Mouse (Mus musculus) ES-E14 (cell line): ENCODE results near the gene Dnttip1. TPM values are rescaled to one million over a fixed set of nuclear protein-coding genes. Genes with fewer than 3 reads are reported as not detected.

Experiments
- DNase-seq: peaks from one replicate; pipeline ENCODE4 v3.0.0-alpha.2; 2013; ENCODE audit warnings: low read depth, low spot score
- H3K27ac ChIP-seq: 2 replicates; pipeline ENCODE4 v1.5.1; 2012; ENCODE audit warnings: low read depth, mild to moderate bottlenecking, low read length, moderate library complexity, mixed read lengths; ENCODE audit not compliant: poor library complexity, insufficient read depth, severe bottlenecking
- H3K36me3 ChIP-seq: 2 replicates; pipeline ENCODE4 v1.6.1; 2012; ENCODE audit warnings: mild to moderate bottlenecking, low read length, moderate library complexity, mixed read lengths; ENCODE audit not compliant: control insufficient read depth, poor library complexity, insufficient read depth, severe bottlenecking
- H3K4me1 ChIP-seq, 2 experiments: fragments of 150-350 bp in 1 of 2; sonication (generic) in 1 of 2; 2 replicates each; pipeline ENCODE4 v1.6.1; 2012; ENCODE audit warnings: low read length in 2 of 2, mild to moderate bottlenecking in 1 of 2, mixed read lengths in 1 of 2; ENCODE audit not compliant: control insufficient read depth in 2 of 2, insufficient read depth in 2 of 2, poor library complexity in 1 of 2
- H3K4me3 ChIP-seq, 2 experiments: fragments of 150-350 bp in 1 of 2; sonication (generic) in 1 of 2; 2 replicates each; pipeline ENCODE4 v1.5.1; 2012; ENCODE audit warnings: low read length in 2 of 2, low read depth in 1 of 2, mild to moderate bottlenecking in 1 of 2, mixed read lengths in 1 of 2; ENCODE audit not compliant: insufficient read depth in 1 of 2, poor library complexity in 1 of 2, severe bottlenecking in 1 of 2
- H3K9ac ChIP-seq: 2 replicates; pipeline ENCODE4 v1.6.1; 2012; ENCODE audit warnings: low read depth, mild to moderate bottlenecking, low read length, mixed read lengths; ENCODE audit not compliant: poor library complexity, insufficient read depth, severe bottlenecking
- H3K9me3 ChIP-seq: fragments of 150-350 bp; sonication (generic); 2 replicates; pipeline ENCODE4 v1.6.1; 2012; ENCODE audit warnings: low read depth, mild to moderate bottlenecking, low read length; ENCODE audit not compliant: control insufficient read depth, insufficient read depth
- CHD2 ChIP-seq: IDR thresholded peaks from 2 replicates; pipeline ENCODE4 v1.6.1; 2014; ENCODE audit warnings: mild to moderate bottlenecking, low read depth, low read length, inconsistent platforms
- HCFC1 ChIP-seq: IDR thresholded peaks from 2 replicates; pipeline ENCODE4 v1.6.1; 2012; ENCODE audit warnings: low read length, inconsistent platforms, borderline replicate concordance; ENCODE audit not compliant: insufficient read depth
- MAFK ChIP-seq: IDR thresholded peaks from 2 replicates; pipeline ENCODE4 v1.6.1; 2014; ENCODE audit warnings: mild to moderate bottlenecking, low read depth, low read length, inconsistent platforms; ENCODE audit not compliant: insufficient read depth
- ZC3H11A ChIP-seq: IDR thresholded peaks from 2 replicates; pipeline ENCODE4 v1.6.1; 2012; ENCODE audit warnings: low read depth, mild to moderate bottlenecking, inconsistent platforms, low read length, borderline replicate concordance
- ZNF384 ChIP-seq: IDR thresholded peaks from 2 replicates; pipeline ENCODE4 v1.6.1; 2012; ENCODE audit warnings: low read depth, low read length, inconsistent platforms
- in situ Hi-C, 2 experiments: fragments of 600-800 bp; cut with MboI; formaldehyde crosslinking; loops; one replicate each; pipeline ENCODE4 v1.15.1; 2025; ENCODE audit warnings: low sequenced_read_pairs in 2 of 2, inconsistent platforms in 1 of 2; ENCODE audit not compliant: unreplicated experiment in 2 of 2
- total RNA-seq: library from RNA; depleted of rRNA; stranded (reverse); fragments of 300-350 nt; gene quantifications from 2 replicates; pipeline ENCODE4 v1.2.3, GENCODE M21; 2012

The Dnttip1 gene
- total RNA-seq, 1 experiment = 13.3 TPM

DNA sequence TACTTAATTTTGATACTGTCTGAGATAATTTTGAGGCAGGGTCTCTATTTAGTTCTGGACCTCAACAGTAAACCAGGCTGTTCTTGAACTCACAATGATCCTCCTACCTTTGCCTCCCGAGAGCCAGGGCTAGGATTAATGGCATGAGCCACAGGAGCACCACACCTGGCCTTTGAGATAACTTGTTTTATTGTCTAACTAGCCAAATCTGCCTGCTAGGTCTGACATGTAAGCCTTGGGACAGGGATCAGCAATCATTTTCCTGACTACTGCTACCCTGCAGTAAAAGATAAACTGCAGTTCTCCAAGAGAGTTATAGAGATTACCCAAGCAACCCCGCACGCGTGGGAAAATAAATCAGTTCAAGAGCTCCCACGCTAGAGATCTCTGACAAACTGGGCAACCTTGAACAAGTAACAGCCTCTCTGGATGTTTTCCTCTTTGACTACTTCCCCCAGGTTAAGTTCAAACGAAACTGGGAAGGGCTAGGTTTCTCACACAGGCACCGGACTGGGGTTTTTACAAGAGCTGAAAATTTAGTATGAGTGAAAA lies 39.2 kb downstream of the Dnttip1 start:
- Histone ChIP-seq H3K9ac (no peak overlapping the region), H3K4me1 (peaks cover 5 to 21% of the 10 kb centered on the region in 2 experiments), H3K27ac (no peak overlapping the region), H3K36me3 (no peaks in the 10 kb centered on the region; the same call in 1 of the 2 replicates), H3K9me3 (no peaks in the 10 kb centered on the region), H3K4me3 (peak overlapping the region; percentile 74 to 90; a peak in 3 of 4 replicates)
- DNase-seq = no peak
- no peak for TF ChIP-seq MAFK
- TF ChIP-seq ZNF384 = no peak
- no peak for TF ChIP-seq HCFC1
- no peak for TF ChIP-seq CHD2
- TF ChIP-seq ZC3H11A = no peak
- in situ Hi-C loops = no loop called here

DNA sequence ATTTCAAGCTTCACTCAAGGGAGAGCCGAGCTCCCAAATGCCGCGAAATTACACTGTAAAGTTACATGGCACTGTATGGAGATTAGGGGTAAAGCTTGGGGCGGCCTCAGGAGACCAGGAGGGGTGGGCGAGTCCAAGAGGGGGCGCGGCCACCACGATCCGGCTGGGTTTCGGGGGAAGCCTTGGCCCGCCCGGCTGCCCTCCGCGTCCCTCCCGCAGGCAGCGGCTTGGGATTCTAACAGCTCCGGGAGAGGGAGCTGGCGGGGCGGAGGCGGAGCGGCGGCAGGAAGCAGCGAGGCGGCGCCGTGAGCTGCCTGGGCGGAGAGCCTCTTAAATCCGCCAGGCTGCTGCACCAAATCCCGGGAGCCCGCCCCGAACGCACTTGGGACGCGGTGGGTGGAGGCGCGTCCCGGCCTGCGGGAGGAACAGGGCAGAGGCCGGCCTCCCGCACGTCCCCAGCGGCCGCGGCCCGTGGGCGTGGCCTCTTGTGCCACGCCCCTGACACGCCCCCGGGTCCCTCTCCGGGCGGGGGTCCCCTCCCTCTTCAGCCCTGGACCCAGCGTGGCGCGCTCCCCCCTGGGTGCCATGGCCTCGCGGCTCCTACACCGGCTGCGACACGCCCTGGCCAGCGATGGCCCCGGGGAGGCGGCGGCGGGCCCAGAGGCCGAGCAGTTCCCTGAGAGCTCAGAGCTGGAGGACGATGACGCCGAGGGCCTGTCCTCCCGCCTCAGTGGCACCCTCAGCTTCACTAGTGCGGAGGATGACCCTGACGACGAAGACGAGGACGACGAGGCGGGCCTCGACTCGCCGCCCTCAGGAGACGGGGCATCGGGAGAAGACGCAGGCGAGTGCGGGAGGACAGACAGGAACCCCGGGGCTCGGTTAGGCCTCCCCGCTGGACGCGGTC lies 40.0 kb downstream of the Dnttip1 start, which contains the start of gene Snx21:
Gene Snx21, plus strand, starts transcription at position 343 of the 907 bp plus-strand sequence.
- Histone ChIP-seq H3K9me3 (no peaks in the 10 kb centered on the region), H3K9ac (peak within 1 kb of the TSS; percentile 70), H3K27ac (no peak within 1 kb of the TSS), H3K4me3 (peak within 1 kb of the TSS; percentile 74 to 90), H3K36me3 (no peaks in the 10 kb centered on the region; the same call in 1 of the 2 replicates), H3K4me1 (peaks cover 5 to 25% of the 10 kb centered on the region in 2 experiments)
- TF ChIP-seq ZC3H11A (no peak), HCFC1 (no peak), MAFK (no peak), ZNF384 (no peak), CHD2 (no peak)
- no peak for DNase-seq
- in situ Hi-C loops = no loop called here

DNA sequence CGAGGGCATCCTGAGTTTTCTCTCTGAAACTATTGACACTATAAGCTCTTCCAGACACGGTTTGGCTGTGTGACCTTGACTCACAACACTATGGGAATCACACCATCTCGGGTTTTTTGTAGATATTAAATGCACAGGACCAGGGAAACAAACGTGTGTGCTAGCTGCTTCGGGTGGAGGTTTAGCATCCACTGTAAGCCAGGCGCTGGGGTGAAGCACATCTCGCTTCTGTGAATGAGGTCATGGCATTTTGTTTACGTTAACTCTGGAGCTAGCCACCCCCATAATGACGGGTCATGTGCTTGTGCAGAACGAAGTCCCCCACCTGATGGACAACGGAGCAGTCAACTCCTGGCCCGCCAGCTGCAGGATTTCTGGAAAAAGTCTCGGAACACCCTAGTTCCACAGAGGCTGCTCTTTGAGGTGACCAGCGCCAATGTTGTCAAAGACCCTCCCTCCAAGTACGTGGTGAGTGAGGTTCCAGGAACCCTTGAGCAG lies 40.7 kb downstream of the Dnttip1 start:
- Histone ChIP-seq H3K9ac (no peak overlapping the region; the same call in 1 of the 2 replicates), H3K36me3 (no peaks in the 10 kb centered on the region; the same call in 1 of the 2 replicates), H3K4me3 (peak overlapping the region; percentile 74 to 90), H3K27ac (no peak overlapping the region), H3K9me3 (no peaks in the 10 kb centered on the region), H3K4me1 (peaks cover 5 to 29% of the 10 kb centered on the region in 2 experiments)
- TF ChIP-seq ZNF384 (no peak), ZC3H11A (no peak), MAFK (no peak), HCFC1 (no peak), CHD2 (no peak)
- in situ Hi-C loops = no loop called here
- no peak for DNase-seq

DNA sequence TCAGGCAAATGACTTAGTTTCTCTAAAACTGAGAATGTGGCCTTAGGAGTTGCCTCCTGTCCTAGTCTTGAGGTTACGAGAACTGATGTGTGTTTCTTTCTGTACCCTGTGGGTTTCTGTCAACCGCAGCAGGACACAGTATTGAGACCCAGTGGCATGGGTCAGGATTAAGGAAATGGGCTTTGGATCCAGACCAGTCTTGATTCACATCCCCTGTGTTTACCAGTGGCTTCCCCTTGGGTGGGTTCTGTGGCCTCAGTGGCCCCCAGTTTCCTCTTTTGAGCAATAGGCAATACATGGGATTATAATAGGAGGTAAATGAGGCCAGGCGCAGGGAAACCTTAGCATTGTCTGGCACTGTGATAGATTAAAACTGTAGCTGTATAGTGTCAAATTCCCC lies 41.2 kb downstream of the Dnttip1 start:
- Histone ChIP-seq H3K4me3 (no peak overlapping the region), H3K4me1 (peaks cover 5 to 29% of the 10 kb centered on the region in 2 experiments), H3K27ac (no peak overlapping the region), H3K9me3 (no peaks in the 10 kb centered on the region), H3K36me3 (peaks cover 3% of the 10 kb centered on the region; the same call in 1 of the 2 replicates), H3K9ac (no peak overlapping the region)
- no peak for DNase-seq
- no peak for TF ChIP-seq CHD2
- no peak for TF ChIP-seq ZC3H11A
- no peak for TF ChIP-seq ZNF384
- no peak for TF ChIP-seq MAFK
- no peak for TF ChIP-seq HCFC1
- in situ Hi-C loops = no loop called here
